Mouse (Mus musculus): ENCODE measurements at regions not wholly inside any gene's neighbourhood (a gene's known extent, or its start where the extent isn't known, plus 50 kb on each side); places are given as distances from the start of the nearest gene placed in this dataset.

DNA sequence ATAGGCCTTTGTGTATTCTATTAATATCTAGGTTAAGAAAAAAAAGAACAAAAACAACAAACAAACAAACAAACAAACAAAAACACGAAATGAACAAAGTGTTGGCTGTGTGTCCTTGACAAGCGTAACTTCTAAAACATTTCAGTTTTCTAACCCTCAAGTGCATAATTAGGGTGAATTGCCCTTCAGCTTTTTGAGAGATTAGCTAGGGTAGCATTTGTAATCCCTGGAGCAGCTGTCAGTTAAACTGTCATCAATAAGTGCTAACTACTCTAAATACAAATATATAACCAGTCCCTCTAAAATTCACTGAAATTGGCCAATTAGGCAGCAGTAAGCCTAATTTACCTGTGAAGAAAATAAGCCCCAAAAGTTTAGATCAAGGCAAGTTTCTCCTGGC lies 467.6 kb downstream of the Gabrg2 start:
- WGBS = 22% methylated on average over 2 of the region's 2 CpGs
- no peak overlapping the region for H3K27ac ChIP-seq (ENCODE audit: low read length)
- peak; percentile 32 for ATAC-seq

DNA sequence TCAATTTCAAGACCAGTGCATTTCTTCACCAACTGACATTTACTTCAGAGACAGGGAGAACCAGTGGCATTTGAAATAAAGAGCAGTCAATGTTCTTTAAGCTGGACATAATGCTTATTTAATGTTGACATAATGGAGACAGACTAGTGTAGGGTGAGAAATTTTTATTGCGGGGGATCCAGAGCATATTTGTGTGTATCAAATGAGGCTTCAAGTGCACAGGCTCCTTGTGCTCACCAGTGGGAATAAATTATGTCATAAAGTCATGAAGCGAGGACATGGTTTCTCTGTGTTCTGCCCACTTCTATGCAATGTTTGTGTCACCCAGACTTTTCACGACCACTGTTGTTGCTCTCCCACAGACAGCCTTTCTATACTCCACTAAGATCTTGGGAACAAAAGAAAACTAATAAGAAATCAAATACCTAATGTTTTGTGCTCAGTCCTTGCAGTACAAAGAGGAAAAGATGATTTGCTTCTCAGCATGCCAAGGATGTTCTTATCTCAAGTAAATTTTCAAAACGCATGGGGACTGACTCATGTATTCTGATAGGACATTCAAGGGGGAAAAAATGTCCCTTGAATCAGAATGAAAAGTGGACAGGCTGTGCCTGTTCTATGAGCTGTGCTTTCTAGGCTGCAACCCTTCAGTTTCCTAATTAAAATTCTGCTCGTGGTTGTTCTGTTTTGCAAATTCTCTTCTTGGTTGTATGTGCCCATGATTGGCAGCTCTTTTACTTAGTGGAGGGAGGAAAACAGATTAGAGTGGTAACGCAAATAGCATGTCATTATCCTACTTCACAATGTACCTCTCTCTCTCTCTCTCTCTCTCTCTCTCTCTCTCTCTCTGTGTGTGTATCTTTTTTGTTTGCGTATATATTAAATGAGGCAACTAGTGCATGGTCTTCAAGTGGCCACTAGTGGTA lies 468.4 kb downstream of the Gabrg2 start:
- H3K27me3 ChIP-seq (replicated peaks; ENCODE audit: control insufficient read depth, insufficient read depth, low read length) = no peaks in the 10 kb centered on the region
- no peaks in the 10 kb centered on the region for H3K9me3 ChIP-seq (ENCODE audit: control insufficient read depth, low read length)
- peak overlapping the region; percentile 50 for H3K27ac ChIP-seq (ENCODE audit: low read length)
- H3K4me3 ChIP-seq (replicated peaks; ENCODE audit: low read length) = no peak overlapping the region
- H3K36me3 ChIP-seq (ENCODE audit: control insufficient read depth, insufficient read depth) = no peaks in the 10 kb centered on the region
- H3K9ac ChIP-seq (replicated peaks; ENCODE audit: low read depth, low read length) = no peak overlapping the region
- peaks cover 2% of the 10 kb centered on the region; the same call in 1 of the 2 replicates for H3K4me1 ChIP-seq (replicated peaks; ENCODE audit: control insufficient read depth, insufficient read depth, low read length)
- H3K4me2 ChIP-seq (ENCODE audit: low read length) = no peak overlapping the region
- 14% methylated on average over 7 of the region's 7 CpGs for WGBS
- ATAC-seq = peak; percentile 95

More for the DNA sequence above, 467.6 kb downstream of the Gabrg2 start:
- Histone ChIP-seq H3K4me3 (replicated peaks; ENCODE audit: low read length) (no peak overlapping the region), H3K36me3 (ENCODE audit: control insufficient read depth, insufficient read depth) (no peaks in the 10 kb centered on the region), H3K9ac (replicated peaks; ENCODE audit: low read depth, low read length) (no peak overlapping the region), H3K4me1 (replicated peaks; ENCODE audit: control insufficient read depth, insufficient read depth, low read length) (peaks cover 2% of the 10 kb centered on the region; the same call in 1 of the 2 replicates), H3K9me3 (ENCODE audit: control insufficient read depth, low read length) (no peaks in the 10 kb centered on the region), H3K4me2 (ENCODE audit: low read length) (no peak overlapping the region), H3K27me3 (replicated peaks; ENCODE audit: control insufficient read depth, insufficient read depth, low read length) (no peaks in the 10 kb centered on the region)

DNA sequence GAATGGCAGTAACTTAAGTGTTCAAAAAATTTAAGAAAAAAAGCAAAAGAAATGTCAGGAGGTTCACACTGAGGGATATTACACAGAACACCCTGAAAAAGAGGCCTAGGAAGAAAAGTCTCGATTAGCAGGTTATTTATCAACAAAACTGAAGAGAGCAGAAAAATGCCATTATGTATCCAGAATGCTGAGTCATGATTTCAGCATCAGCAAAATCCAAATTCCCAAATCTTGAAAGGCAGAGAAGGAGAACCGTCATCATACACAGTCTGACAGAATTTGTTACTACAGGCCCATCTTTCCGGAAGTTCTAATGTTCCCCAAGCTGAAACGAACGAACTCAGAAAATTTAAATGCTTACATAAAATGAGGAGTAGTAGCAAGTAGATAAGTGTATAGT lies 475.7 kb downstream of the Gabrg2 start:
- H3K4me1 ChIP-seq (replicated peaks; ENCODE audit: control insufficient read depth, insufficient read depth, low read length) = no peaks in the 10 kb centered on the region
- H3K4me3 ChIP-seq (replicated peaks; ENCODE audit: low read length) = no peak overlapping the region
- 90% methylated on average over 5 of the region's 5 CpGs for WGBS
- no peak overlapping the region for H3K9ac ChIP-seq (replicated peaks; ENCODE audit: low read depth, low read length)
- H3K9me3 ChIP-seq (ENCODE audit: control insufficient read depth, low read length) = no peaks in the 10 kb centered on the region
- no peak overlapping the region for H3K27ac ChIP-seq (ENCODE audit: low read length)
- H3K27me3 ChIP-seq (replicated peaks; ENCODE audit: control insufficient read depth, insufficient read depth, low read length) = no peaks in the 10 kb centered on the region
- H3K36me3 ChIP-seq (ENCODE audit: control insufficient read depth, insufficient read depth) = no peaks in the 10 kb centered on the region
- no peak for ATAC-seq
- H3K4me2 ChIP-seq (ENCODE audit: low read length) = no peak overlapping the region

DNA sequence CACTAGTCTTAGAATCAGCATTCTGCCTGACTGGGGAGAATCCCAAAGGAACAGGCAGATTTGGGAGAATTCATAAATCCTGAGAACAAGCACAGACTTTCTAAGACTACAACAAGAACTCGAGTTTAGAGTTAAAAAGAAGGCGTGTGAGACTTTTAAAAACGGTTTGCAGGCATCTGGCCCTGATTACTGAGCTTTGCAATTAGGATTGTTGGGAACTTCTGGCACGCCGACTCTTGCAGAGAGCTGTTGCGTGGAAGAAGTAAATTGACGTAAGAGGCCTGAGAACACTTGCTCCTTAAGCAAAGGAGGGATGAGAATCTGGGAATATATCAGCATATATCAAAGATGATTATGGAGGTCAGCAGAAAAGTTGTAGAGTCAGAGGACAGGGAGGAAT lies 507.4 kb downstream of the Gabrg2 start:
- Histone ChIP-seq H3K9me3 (ENCODE audit: control insufficient read depth, low read length) (no peaks in the 10 kb centered on the region), H3K9ac (replicated peaks; ENCODE audit: low read depth, low read length) (no peak overlapping the region), H3K27ac (ENCODE audit: low read length) (no peak overlapping the region), H3K4me3 (replicated peaks; ENCODE audit: low read length) (no peak overlapping the region), H3K4me1 (replicated peaks; ENCODE audit: control insufficient read depth, insufficient read depth, low read length) (no peaks in the 10 kb centered on the region), H3K27me3 (replicated peaks; ENCODE audit: control insufficient read depth, insufficient read depth, low read length) (no peaks in the 10 kb centered on the region), H3K36me3 (ENCODE audit: control insufficient read depth, insufficient read depth) (no peaks in the 10 kb centered on the region), H3K4me2 (ENCODE audit: low read length) (no peak overlapping the region)
- 81% methylated on average over 7 of the region's 7 CpGs for WGBS
- no peak for ATAC-seq

DNA sequence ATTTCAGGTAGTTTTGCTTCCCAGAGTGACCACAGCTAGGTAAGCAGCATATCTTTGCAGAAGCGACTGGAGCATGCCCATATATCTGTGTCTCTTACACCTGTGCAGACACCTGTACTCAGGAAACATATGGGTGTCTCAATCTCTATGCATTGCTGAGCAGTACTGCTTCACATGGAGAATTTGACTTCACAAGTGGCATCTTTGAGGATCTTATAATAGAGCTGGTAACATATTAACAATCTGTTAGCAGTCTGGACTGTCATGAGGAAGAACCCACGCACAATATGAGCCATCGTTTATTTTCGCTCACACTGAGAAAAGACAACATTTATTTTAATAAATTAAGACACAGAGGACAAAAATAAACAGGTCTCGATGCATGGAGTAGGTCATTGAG lies 508.7 kb downstream of the Gabrg2 start:
- Histone ChIP-seq H3K9me3 (ENCODE audit: control insufficient read depth, low read length) (no peaks in the 10 kb centered on the region), H3K27me3 (replicated peaks; ENCODE audit: control insufficient read depth, insufficient read depth, low read length) (no peaks in the 10 kb centered on the region), H3K4me3 (replicated peaks; ENCODE audit: low read length) (no peak overlapping the region), H3K4me1 (replicated peaks; ENCODE audit: control insufficient read depth, insufficient read depth, low read length) (no peaks in the 10 kb centered on the region), H3K9ac (replicated peaks; ENCODE audit: low read depth, low read length) (no peak overlapping the region), H3K36me3 (ENCODE audit: control insufficient read depth, insufficient read depth) (no peaks in the 10 kb centered on the region), H3K27ac (ENCODE audit: low read length) (no peak overlapping the region), H3K4me2 (ENCODE audit: low read length) (no peak overlapping the region)
- ATAC-seq = no peak
- WGBS = 88% methylated on average over 5 of the region's 5 CpGs

DNA sequence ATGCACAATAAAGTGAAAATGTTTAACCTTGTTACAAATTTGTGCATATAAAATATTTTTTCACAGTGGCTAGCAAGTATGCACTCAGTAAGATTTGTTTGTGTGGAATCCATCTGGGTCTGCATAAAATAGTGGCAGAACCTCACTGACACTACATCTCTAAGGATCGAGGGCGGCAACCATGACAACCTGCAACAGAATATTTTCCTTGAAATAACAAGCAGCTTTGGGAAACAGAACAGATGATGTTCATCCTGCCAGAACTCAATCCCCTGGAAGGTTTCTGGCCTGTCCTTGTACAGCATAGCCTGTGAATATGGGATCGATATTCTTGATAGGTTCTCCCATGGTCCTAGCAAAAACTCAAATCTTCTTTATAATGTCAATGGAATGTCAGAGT lies 509.4 kb downstream of the Gabrg2 start:
- no peaks in the 10 kb centered on the region for H3K9me3 ChIP-seq (ENCODE audit: control insufficient read depth, low read length)
- 93% methylated on average over 3 of the region's 3 CpGs for WGBS
- no peak for ATAC-seq

DNA sequence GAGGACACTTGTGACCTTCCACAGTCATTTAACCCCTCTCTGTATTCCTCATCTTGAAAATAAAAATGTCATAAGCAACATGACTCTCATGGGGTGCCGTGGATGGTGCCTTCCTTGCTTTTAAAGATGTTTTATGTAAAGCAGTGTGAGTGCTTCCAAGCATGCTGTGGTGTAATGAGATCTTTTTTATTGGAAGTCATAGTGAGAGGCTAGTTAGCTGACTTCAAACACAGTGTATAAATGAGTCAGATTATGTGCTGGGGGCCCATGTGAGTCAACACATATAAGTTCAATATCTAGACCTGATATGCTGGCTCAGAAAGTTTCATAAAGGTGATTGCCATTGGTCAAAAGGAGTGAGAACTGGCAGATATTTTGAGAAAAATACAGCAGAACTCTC lies 516.8 kb downstream of the Gabrg2 start:
- H3K27me3 ChIP-seq (replicated peaks; ENCODE audit: control insufficient read depth, insufficient read depth, low read length) = no peaks in the 10 kb centered on the region
- no peak overlapping the region for H3K4me3 ChIP-seq (replicated peaks; ENCODE audit: low read length)
- no peak overlapping the region for H3K9ac ChIP-seq (replicated peaks; ENCODE audit: low read depth, low read length)
- no peaks in the 10 kb centered on the region for H3K9me3 ChIP-seq (ENCODE audit: control insufficient read depth, low read length)
- no peak overlapping the region for H3K4me2 ChIP-seq (ENCODE audit: low read length)
- 45% methylated on average over 1 of the region's 1 CpGs for WGBS
- no peak overlapping the region for H3K27ac ChIP-seq (ENCODE audit: low read length)
- H3K4me1 ChIP-seq (replicated peaks; ENCODE audit: control insufficient read depth, insufficient read depth, low read length) = no peaks in the 10 kb centered on the region
- ATAC-seq = no peak
- no peaks in the 10 kb centered on the region for H3K36me3 ChIP-seq (ENCODE audit: control insufficient read depth, insufficient read depth)

More for the DNA sequence above, 509.4 kb downstream of the Gabrg2 start:
- Histone ChIP-seq H3K27me3 (replicated peaks; ENCODE audit: control insufficient read depth, insufficient read depth, low read length) (no peaks in the 10 kb centered on the region), H3K27ac (ENCODE audit: low read length) (no peak overlapping the region), H3K9ac (replicated peaks; ENCODE audit: low read depth, low read length) (no peak overlapping the region), H3K4me3 (replicated peaks; ENCODE audit: low read length) (no peak overlapping the region), H3K4me2 (ENCODE audit: low read length) (no peak overlapping the region), H3K36me3 (ENCODE audit: control insufficient read depth, insufficient read depth) (no peaks in the 10 kb centered on the region), H3K4me1 (replicated peaks; ENCODE audit: control insufficient read depth, insufficient read depth, low read length) (no peaks in the 10 kb centered on the region)

DNA sequence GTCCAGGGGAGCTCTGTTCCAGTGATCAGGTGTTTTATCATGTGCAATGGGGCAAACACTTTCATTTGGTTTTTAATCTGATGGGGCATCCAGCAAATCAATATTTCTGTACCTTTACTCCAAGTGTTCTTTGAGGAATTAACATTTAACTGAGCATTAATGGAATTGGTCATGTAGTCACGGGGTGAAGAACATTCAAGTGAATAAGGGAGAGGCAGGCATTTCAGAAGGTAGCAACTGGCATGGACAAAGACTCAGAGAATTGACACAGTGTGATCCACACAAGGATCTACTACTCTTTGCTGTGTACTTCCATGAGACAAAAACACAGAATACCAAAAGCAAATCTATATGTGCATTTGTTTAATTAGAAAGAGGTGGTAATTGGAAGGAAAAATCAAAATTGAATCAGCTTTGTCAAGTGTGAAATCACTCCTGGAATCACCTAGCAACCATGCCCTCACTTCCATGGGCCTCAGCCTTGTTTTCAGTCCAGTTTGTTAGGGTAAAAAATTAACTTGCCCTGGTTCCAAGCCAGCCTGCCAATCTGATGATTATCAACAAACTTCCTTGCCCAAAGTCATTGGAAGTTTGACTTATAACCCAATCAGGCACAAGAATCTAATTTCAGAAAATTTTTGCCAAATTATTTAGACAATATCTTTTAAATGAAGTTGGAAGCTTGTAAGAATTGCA lies 529.6 kb downstream of the Gabrg2 start:
- ATAC-seq = no peak
- Histone ChIP-seq H3K36me3 (ENCODE audit: control insufficient read depth, insufficient read depth) (no peaks in the 10 kb centered on the region), H3K4me3 (replicated peaks; ENCODE audit: low read length) (no peak overlapping the region), H3K27ac (ENCODE audit: low read length) (no peak overlapping the region), H3K27me3 (replicated peaks; ENCODE audit: control insufficient read depth, insufficient read depth, low read length) (no peaks in the 10 kb centered on the region), H3K9ac (replicated peaks; ENCODE audit: low read depth, low read length) (no peak overlapping the region), H3K4me1 (replicated peaks; ENCODE audit: control insufficient read depth, insufficient read depth, low read length) (no peaks in the 10 kb centered on the region), H3K4me2 (ENCODE audit: low read length) (no peak overlapping the region), H3K9me3 (ENCODE audit: control insufficient read depth, low read length) (no peaks in the 10 kb centered on the region)
- 37% methylated on average over 1 of the region's 1 CpGs for WGBS

DNA sequence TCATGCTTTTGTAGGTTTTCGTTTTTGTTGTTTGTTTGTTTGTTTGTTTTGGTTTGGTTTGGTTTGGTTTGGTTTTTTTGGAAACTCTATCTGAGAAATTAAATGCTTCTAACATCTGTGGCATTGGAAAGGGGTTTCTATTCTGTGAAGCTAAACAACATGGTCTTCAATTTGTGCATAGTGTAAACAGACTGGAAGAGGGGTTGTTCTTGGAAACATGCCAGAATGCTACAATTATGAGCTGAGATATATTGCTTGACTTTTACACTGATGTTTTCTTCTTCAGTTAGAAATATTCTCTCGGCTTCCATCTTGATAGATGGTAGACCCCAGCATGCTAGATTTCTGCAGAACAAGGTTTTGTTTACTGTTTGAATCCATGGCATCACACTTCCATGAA lies 533.3 kb downstream of the Gabrg2 start:
- no peak for ATAC-seq
- Histone ChIP-seq H3K27ac (ENCODE audit: low read length) (no peak overlapping the region), H3K9me3 (ENCODE audit: control insufficient read depth, low read length) (no peaks in the 10 kb centered on the region), H3K36me3 (ENCODE audit: control insufficient read depth, insufficient read depth) (no peaks in the 10 kb centered on the region), H3K4me1 (replicated peaks; ENCODE audit: control insufficient read depth, insufficient read depth, low read length) (no peaks in the 10 kb centered on the region), H3K9ac (replicated peaks; ENCODE audit: low read depth, low read length) (no peak overlapping the region), H3K4me2 (ENCODE audit: low read length) (no peak overlapping the region), H3K27me3 (replicated peaks; ENCODE audit: control insufficient read depth, insufficient read depth, low read length) (no peaks in the 10 kb centered on the region), H3K4me3 (replicated peaks; ENCODE audit: low read length) (no peak overlapping the region)
- WGBS = 76% methylated on average over 2 of the region's 2 CpGs

Data from forebrain, embryonic 16.5 days (tissue).